Mouse (Mus musculus): ENCODE measurements at regions not wholly inside any gene's neighbourhood (a gene's known extent, or its start where the extent isn't known, plus 50 kb on each side); places are given as distances from the start of the nearest gene placed in this dataset.

DNA sequence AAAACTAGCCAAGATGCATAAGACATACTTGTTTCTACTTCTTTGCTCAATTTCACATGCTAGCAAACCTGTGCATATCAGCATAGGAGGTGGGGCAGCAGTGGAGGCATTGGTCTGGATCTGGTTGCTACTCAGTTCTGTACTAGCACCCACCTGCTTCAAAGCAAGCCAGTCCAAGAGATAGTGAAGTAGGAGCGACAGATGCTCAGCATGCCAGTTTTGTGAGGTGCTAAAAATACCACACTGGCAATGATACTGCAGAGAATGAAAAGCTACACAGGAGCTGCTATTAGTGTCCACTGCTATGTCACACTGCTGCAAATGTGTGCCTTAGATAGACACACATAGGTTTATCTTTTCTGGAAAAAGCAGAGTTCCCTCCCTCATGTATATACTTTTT is 203.5 kb upstream of the Tmeff2 start:
- 81% methylated on average over 1 of the region's 1 CpGs for WGBS
- H3K4me3 ChIP-seq (ENCODE audit: low read depth, low read length): no peak overlapping the region
- no peak overlapping the region for H3K9ac ChIP-seq (ENCODE audit: low read length)
- H3K36me3 ChIP-seq (ENCODE audit: control insufficient read depth, insufficient read depth, low read length): no peaks in the 10 kb centered on the region
- H3K4me1 ChIP-seq (ENCODE audit: control insufficient read depth, insufficient read depth, low read length): no peaks in the 10 kb centered on the region
- H3K4me2 ChIP-seq: no peak overlapping the region
- no peak overlapping the region for H3K27ac ChIP-seq (ENCODE audit: low read depth, low read length)
- H3K9me3 ChIP-seq (ENCODE audit: control insufficient read depth, low read length): no peaks in the 10 kb centered on the region
- no peaks in the 10 kb centered on the region for H3K27me3 ChIP-seq (ENCODE audit: control insufficient read depth, insufficient read depth, low read length)
- DNase-seq (ENCODE audit: low spot score, missing footprints): no peak
- ATAC-seq (ENCODE audit: low FRiP score): no peak

DNA sequence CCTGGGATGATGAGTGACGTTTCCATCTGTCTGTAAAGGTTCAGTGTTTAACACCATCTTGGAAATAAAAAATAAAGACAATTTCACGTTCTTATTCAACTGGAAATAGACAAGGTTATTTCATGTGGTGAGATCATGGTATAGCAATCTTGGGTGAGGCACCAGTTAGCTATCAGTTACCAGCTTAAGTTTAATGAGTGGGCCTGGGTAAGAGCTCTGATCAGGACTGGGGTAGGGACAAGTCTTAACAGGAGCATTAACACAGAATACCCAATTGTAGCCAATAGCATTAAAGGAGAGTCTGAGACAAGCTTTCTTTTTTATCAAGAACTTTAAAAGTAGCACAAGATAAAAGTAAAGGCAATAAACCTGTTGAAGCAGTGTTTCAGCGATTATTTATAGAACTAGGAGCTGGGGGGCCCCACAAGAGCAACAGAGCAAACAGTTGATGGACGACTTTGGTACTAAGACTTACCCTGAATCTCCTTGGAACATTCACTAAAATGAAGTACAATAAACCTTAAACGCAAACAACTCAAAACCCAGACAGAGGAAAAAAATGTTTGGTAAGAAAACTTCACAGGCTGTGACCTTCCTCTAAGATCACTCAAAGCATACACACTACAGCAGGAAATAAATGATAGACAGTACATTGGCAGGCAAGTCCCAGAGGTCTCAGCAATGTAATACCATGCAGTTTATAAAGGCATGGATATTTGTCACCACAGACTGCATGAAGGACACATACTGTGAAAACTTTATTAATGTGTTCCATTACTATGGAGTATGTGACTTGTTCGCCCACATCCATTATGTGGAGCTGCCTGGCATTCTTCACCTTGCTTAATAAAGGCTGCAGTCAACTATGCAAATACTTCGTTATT is 202.9 kb upstream of the Tmeff2 start:
- H3K4me1 ChIP-seq (ENCODE audit: control insufficient read depth, insufficient read depth, low read length): no peaks in the 10 kb centered on the region
- no peaks in the 10 kb centered on the region for H3K36me3 ChIP-seq (ENCODE audit: control insufficient read depth, insufficient read depth, low read length)
- no peak for DNase-seq (ENCODE audit: low spot score, missing footprints)
- no peak for ATAC-seq (ENCODE audit: low FRiP score)
- H3K4me3 ChIP-seq (ENCODE audit: low read depth, low read length): no peak overlapping the region
- H3K27me3 ChIP-seq (ENCODE audit: control insufficient read depth, insufficient read depth, low read length): no peaks in the 10 kb centered on the region
- no peaks in the 10 kb centered on the region for H3K9me3 ChIP-seq (ENCODE audit: control insufficient read depth, low read length)
- 86% methylated on average over 7 of the region's 7 CpGs for WGBS
- H3K4me2 ChIP-seq: no peak overlapping the region
- no peak overlapping the region for H3K9ac ChIP-seq (ENCODE audit: low read length)
- H3K27ac ChIP-seq (ENCODE audit: low read depth, low read length): no peak overlapping the region

DNA sequence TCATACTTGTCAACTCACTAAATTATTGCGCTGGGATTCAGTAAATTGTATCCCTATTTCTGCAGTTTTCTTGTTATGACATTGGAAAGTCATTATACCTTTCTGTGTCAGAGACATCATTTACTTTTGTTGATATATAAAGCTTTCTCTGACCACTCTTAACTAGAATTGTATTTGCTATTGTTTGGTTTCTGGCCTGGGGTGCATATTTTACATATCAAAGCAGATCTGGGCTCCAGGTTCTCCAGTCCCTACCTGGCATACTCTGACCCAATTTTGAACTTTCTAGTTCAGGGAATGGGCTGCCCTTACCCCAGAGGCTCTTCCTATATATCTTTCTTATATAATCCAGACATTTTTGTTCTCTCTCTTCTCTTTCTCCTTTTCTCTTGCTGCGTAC is 195.8 kb upstream of the Tmeff2 start:
- no peaks in the 10 kb centered on the region for H3K9me3 ChIP-seq (ENCODE audit: control insufficient read depth, low read length)
- no peak overlapping the region for H3K27ac ChIP-seq (ENCODE audit: low read depth, low read length)
- H3K36me3 ChIP-seq (ENCODE audit: control insufficient read depth, insufficient read depth, low read length): no peaks in the 10 kb centered on the region
- no peak overlapping the region for H3K9ac ChIP-seq (ENCODE audit: low read length)
- H3K4me3 ChIP-seq (ENCODE audit: low read depth, low read length): no peak overlapping the region
- no peaks in the 10 kb centered on the region for H3K4me1 ChIP-seq (ENCODE audit: control insufficient read depth, insufficient read depth, low read length)
- ATAC-seq (ENCODE audit: low FRiP score): no peak
- H3K4me2 ChIP-seq: no peak overlapping the region
- no peaks in the 10 kb centered on the region for H3K27me3 ChIP-seq (ENCODE audit: control insufficient read depth, insufficient read depth, low read length)
- 90% methylated on average over 2 of the region's 2 CpGs for WGBS
- DNase-seq (ENCODE audit: low spot score, missing footprints): no peak

DNA sequence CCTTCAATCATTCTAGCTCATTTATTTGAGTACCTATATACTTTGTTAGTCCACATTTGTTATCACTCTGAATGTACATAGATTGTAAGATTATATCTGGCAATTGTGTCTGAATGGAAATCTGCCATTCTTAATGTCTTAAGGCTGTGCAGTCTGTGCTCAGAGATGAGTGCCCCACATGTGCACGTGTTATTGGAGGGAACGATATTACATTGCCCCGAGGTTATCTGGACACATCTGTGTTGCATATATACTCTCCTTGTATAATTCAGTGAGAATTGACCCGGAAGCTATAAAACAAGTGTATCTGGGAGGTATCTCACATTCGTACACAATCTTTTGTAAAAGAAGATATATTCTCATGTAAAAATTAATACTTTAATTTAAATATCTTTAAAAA is 155.4 kb upstream of the Tmeff2 start:
- no peak overlapping the region for H3K4me3 ChIP-seq (ENCODE audit: low read depth, low read length)
- 83% methylated on average over 5 of the region's 5 CpGs for WGBS
- DNase-seq (ENCODE audit: low spot score, missing footprints): no peak

DNA sequence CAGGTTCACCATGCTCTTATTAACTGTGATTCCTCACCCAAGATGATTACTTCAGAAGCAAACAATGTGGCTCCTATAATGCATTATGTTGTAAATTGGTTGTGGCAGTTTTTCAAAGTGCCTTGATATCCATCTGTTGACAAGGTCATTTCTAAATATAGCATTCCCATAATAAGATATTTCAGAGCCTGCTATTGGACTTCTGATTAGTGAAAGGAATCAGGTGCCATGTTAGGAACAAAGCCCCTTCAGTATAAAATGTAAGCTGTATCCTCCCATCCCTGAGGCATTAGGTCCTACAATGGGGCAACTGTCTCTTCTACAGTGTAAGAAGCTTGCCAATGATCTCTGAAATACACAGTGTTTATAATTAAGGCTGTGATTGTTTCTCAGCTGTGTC is 130.2 kb upstream of the Tmeff2 start:
- Histone ChIP-seq H3K36me3 (ENCODE audit: control insufficient read depth, insufficient read depth, low read length) (no peaks in the 10 kb centered on the region), H3K9me3 (ENCODE audit: control insufficient read depth, low read length) (no peaks in the 10 kb centered on the region), H3K4me2 (no peak overlapping the region), H3K9ac (ENCODE audit: low read length) (no peak overlapping the region), H3K4me1 (ENCODE audit: control insufficient read depth, insufficient read depth, low read length) (no peaks in the 10 kb centered on the region), H3K27ac (ENCODE audit: low read depth, low read length) (no peak overlapping the region), H3K27me3 (ENCODE audit: control insufficient read depth, insufficient read depth, low read length) (no peaks in the 10 kb centered on the region), H3K4me3 (ENCODE audit: low read depth, low read length) (no peak overlapping the region)
- ATAC-seq (ENCODE audit: low FRiP score) (no peak), DNase-seq (ENCODE audit: low spot score, missing footprints) (no peak)

More for the DNA sequence above, 155.4 kb upstream of the Tmeff2 start:
- peak; percentile 59; the same call in 1 of the 2 replicates for ATAC-seq (ENCODE audit: low FRiP score)
- Histone ChIP-seq H3K27me3 (ENCODE audit: control insufficient read depth, insufficient read depth, low read length) (no peaks in the 10 kb centered on the region), H3K4me2 (no peak overlapping the region), H3K9me3 (ENCODE audit: control insufficient read depth, low read length) (no peaks in the 10 kb centered on the region), H3K27ac (ENCODE audit: low read depth, low read length) (no peak overlapping the region), H3K36me3 (ENCODE audit: control insufficient read depth, insufficient read depth, low read length) (no peaks in the 10 kb centered on the region), H3K4me1 (ENCODE audit: control insufficient read depth, insufficient read depth, low read length) (no peaks in the 10 kb centered on the region), H3K9ac (ENCODE audit: low read length) (no peak overlapping the region)

DNA sequence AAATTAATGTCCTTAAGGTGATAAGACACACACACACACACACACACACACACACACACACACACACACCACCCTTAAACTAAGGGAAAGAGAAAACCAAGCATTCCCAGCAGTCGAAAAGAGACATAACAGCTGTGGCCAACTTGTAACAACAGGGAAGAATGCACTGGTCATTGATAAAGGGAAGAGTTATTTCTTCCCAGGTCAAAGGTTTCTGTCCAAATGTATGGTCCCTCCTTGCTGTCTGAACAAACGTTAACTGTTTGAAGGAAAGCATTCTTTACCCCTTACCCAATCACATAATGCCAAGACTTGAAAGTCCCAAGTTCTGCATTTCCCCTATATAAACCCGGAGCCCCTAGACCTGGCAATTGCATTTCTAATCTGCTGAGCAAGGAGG is 105.2 kb upstream of the Tmeff2 start:
- no peak for ATAC-seq (ENCODE audit: low FRiP score)
- 72% methylated on average over 3 of the region's 3 CpGs for WGBS
- DNase-seq (ENCODE audit: low spot score, missing footprints): no peak

DNA sequence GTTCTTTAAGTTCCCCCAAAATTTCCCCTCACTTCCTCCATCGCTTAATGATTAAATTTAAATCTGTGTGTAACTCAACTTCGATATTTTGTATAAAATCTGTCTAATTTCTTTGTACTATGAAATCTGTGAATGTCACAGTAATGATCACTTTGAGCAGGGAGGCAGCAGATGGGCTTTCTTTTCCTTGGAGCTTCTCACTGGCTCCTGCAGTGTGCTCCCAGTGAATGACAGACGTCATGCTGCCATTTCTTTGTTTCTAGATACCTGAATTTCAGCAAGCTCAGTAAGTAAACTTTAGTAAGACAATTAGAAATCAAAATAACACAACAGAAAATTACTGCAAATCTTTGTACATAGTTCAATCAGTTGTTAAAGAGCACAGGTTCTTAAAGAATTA is 102.3 kb upstream of the Tmeff2 start:
- no peak overlapping the region for H3K27ac ChIP-seq (ENCODE audit: low read depth, low read length)
- H3K4me3 ChIP-seq (ENCODE audit: low read depth, low read length): no peak overlapping the region
- ATAC-seq (ENCODE audit: low FRiP score) (no peak), DNase-seq (ENCODE audit: low spot score, missing footprints) (no peak)
- no peak overlapping the region for H3K9ac ChIP-seq (ENCODE audit: low read length)
- no peaks in the 10 kb centered on the region for H3K36me3 ChIP-seq (ENCODE audit: control insufficient read depth, insufficient read depth, low read length)
- H3K4me2 ChIP-seq: no peak overlapping the region
- H3K4me1 ChIP-seq (ENCODE audit: control insufficient read depth, insufficient read depth, low read length): no peaks in the 10 kb centered on the region
- no peaks in the 10 kb centered on the region for H3K9me3 ChIP-seq (ENCODE audit: control insufficient read depth, low read length)
- WGBS: 50% methylated on average over 3 of the region's 3 CpGs
- H3K27me3 ChIP-seq (ENCODE audit: control insufficient read depth, insufficient read depth, low read length): no peaks in the 10 kb centered on the region

More for the DNA sequence above, 105.2 kb upstream of the Tmeff2 start:
- Histone ChIP-seq H3K4me1 (ENCODE audit: control insufficient read depth, insufficient read depth, low read length) (no peaks in the 10 kb centered on the region), H3K9me3 (ENCODE audit: control insufficient read depth, low read length) (no peaks in the 10 kb centered on the region), H3K4me3 (ENCODE audit: low read depth, low read length) (no peak overlapping the region), H3K9ac (ENCODE audit: low read length) (no peak overlapping the region), H3K36me3 (ENCODE audit: control insufficient read depth, insufficient read depth, low read length) (no peaks in the 10 kb centered on the region), H3K27me3 (ENCODE audit: control insufficient read depth, insufficient read depth, low read length) (no peaks in the 10 kb centered on the region), H3K4me2 (no peak overlapping the region), H3K27ac (ENCODE audit: low read depth, low read length) (no peak overlapping the region)

DNA sequence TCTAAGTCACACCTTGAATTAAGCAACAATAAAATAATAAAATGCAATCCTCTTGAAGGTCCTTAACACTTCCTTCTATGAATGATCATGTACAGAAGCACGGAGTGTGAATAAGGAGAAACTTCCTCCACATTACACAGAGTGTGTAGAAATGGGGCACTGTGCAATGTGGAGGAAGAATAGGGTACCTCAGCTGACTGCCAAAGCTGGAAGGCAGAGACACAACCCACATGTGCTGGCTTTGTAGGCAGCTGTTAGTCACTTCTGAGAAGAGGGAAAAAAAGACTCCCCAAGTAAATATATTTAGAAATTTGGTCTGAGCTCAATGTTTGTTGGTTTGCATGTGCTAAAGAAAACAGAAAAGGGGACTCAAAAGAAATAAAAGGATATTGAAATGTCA is 94.1 kb upstream of the Tmeff2 start:
- 79% methylated on average over 1 of the region's 1 CpGs for WGBS
- ATAC-seq (ENCODE audit: low FRiP score) (no peak), DNase-seq (ENCODE audit: low spot score, missing footprints) (no peak)
- Histone ChIP-seq H3K4me1 (ENCODE audit: control insufficient read depth, insufficient read depth, low read length) (no peaks in the 10 kb centered on the region), H3K9ac (ENCODE audit: low read length) (no peak overlapping the region), H3K27ac (ENCODE audit: low read depth, low read length) (no peak overlapping the region), H3K9me3 (ENCODE audit: control insufficient read depth, low read length) (no peaks in the 10 kb centered on the region), H3K27me3 (ENCODE audit: control insufficient read depth, insufficient read depth, low read length) (no peaks in the 10 kb centered on the region), H3K4me3 (ENCODE audit: low read depth, low read length) (no peak overlapping the region), H3K36me3 (ENCODE audit: control insufficient read depth, insufficient read depth, low read length) (no peaks in the 10 kb centered on the region), H3K4me2 (no peak overlapping the region)

DNA sequence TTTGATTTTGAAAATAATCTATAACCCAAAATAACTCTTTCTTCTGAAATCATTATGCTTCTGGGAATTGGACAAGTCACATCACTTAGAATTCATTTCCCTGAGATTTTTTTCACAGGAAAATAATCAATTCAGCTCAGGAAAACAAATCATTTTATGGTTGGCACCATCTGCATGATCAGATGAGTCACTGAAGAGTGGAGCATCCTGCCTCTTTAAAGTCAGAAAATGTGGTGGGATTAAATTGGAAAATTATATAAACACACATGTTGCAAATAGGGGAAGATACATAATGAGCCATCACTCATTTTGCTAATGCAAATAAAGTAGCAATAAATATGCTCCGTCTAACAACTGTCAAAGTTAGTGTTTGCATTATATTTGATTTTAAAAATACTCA is 93.6 kb upstream of the Tmeff2 start:
- DNase-seq (ENCODE audit: low spot score, missing footprints) (no peak), ATAC-seq (ENCODE audit: low FRiP score) (no peak)
- H3K36me3 ChIP-seq (ENCODE audit: control insufficient read depth, insufficient read depth, low read length): no peaks in the 10 kb centered on the region
- H3K4me3 ChIP-seq (ENCODE audit: low read depth, low read length): no peak overlapping the region
- H3K27ac ChIP-seq (ENCODE audit: low read depth, low read length): no peak overlapping the region
- WGBS: 66% methylated on average over 1 of the region's 1 CpGs
- no peak overlapping the region for H3K9ac ChIP-seq (ENCODE audit: low read length)
- no peaks in the 10 kb centered on the region for H3K4me1 ChIP-seq (ENCODE audit: control insufficient read depth, insufficient read depth, low read length)
- no peak overlapping the region for H3K4me2 ChIP-seq
- H3K9me3 ChIP-seq (ENCODE audit: control insufficient read depth, low read length): no peaks in the 10 kb centered on the region
- H3K27me3 ChIP-seq (ENCODE audit: control insufficient read depth, insufficient read depth, low read length): no peaks in the 10 kb centered on the region

All from midbrain, embryonic 11.5 days (tissue).